Mouse (Mus musculus): ENCODE measurements around the gene Ikbip. TPM values are rescaled to one million over a fixed set of nuclear protein-coding genes. Genes with fewer than 3 reads are reported as not detected.

Gene Ikbip
- total RNA-seq, 1 experiment = 28.1 TPM

- H3K4me1 ChIP-seq (ENCODE audit: control insufficient read depth in 2 of 2, insufficient read depth in 2 of 2, low read length in 2 of 2, poor library complexity in 1 of 2) = peaks cover 0 to 7% of the 10 kb centered on the region in 2 experiments; a peak in 2 of 4 replicates
- no peak for TF ChIP-seq ZC3H11A (IDR thresholded peaks at IDR 0.05; ENCODE audit: borderline replicate concordance, low read depth, low read length)
- no peak for TF ChIP-seq ZNF384 (IDR thresholded peaks at IDR 0.05; ENCODE audit: low read depth, low read length)
- TF ChIP-seq MAFK (IDR thresholded peaks at IDR 0.05; ENCODE audit: insufficient read depth, low read depth, low read length) = no peak
- no peak for TF ChIP-seq CHD2 (IDR thresholded peaks at IDR 0.05; ENCODE audit: low read depth, low read length)
- TF ChIP-seq HCFC1 (IDR thresholded peaks at IDR 0.05; ENCODE audit: borderline replicate concordance, insufficient read depth, low read length) = no peak
- no peak overlapping the region for H3K27ac ChIP-seq (ENCODE audit: insufficient read depth, low read depth, low read length, poor library complexity, severe bottlenecking)
- no peaks in the 10 kb centered on the region for H3K36me3 ChIP-seq (ENCODE audit: control insufficient read depth, insufficient read depth, low read length, poor library complexity, severe bottlenecking)
- H3K4me3 ChIP-seq (ENCODE audit: insufficient read depth in 1 of 2, low read depth in 1 of 2, low read length in 2 of 2, poor library complexity in 1 of 2, severe bottlenecking in 1 of 2) = no peak overlapping the region
- H3K9ac ChIP-seq (ENCODE audit: insufficient read depth, low read depth, low read length, poor library complexity, severe bottlenecking) = no peak overlapping the region
- in situ Hi-C loops (cut with MboI; ENCODE audit: low sequenced_read_pairs in 2 of 2, unreplicated experiment in 2 of 2) = no loop called here
- no peak for DNase-seq (ENCODE audit: low read depth, low spot score)
- no peaks in the 10 kb centered on the region for H3K9me3 ChIP-seq (ENCODE audit: control insufficient read depth, insufficient read depth, low read depth, low read length)
Measured at GRCm38 (mm10) chr10:91139148-91139766, 56.5 kb downstream of the Ikbip start.

- DNase-seq (ENCODE audit: low read depth, low spot score) = no peak
- in situ Hi-C loops (cut with MboI; ENCODE audit: low sequenced_read_pairs in 2 of 2, unreplicated experiment in 2 of 2) = no loop called here
- TF ChIP-seq ZC3H11A (IDR thresholded peaks at IDR 0.05; ENCODE audit: borderline replicate concordance, low read depth, low read length) (no peak), MAFK (IDR thresholded peaks at IDR 0.05; ENCODE audit: insufficient read depth, low read depth, low read length) (no peak), CHD2 (IDR thresholded peaks at IDR 0.05; ENCODE audit: low read depth, low read length) (no peak)
- Histone ChIP-seq H3K9ac (ENCODE audit: insufficient read depth, low read depth, low read length, poor library complexity, severe bottlenecking) (no peak overlapping the region), H3K4me1 (ENCODE audit: control insufficient read depth in 2 of 2, insufficient read depth in 2 of 2, low read length in 2 of 2, poor library complexity in 1 of 2) (peaks cover 0 to 7% of the 10 kb centered on the region in 2 experiments; a peak in 2 of 4 replicates), H3K36me3 (ENCODE audit: control insufficient read depth, insufficient read depth, low read length, poor library complexity, severe bottlenecking) (peaks cover 7% of the 10 kb centered on the region), H3K9me3 (ENCODE audit: control insufficient read depth, insufficient read depth, low read depth, low read length) (no peaks in the 10 kb centered on the region), H3K4me3 (ENCODE audit: insufficient read depth in 1 of 2, low read depth in 1 of 2, low read length in 2 of 2, poor library complexity in 1 of 2, severe bottlenecking in 1 of 2) (no peak overlapping the region), H3K27ac (ENCODE audit: insufficient read depth, low read depth, low read length, poor library complexity, severe bottlenecking) (no peak overlapping the region)
Measured at GRCm38 (mm10) chr10:91141564-91141963, 58.8 kb downstream of the Ikbip start.

GRCm38 (mm10) chr10:91142654-91143191, 60.0 kb downstream of the Ikbip start:
- Histone ChIP-seq H3K27ac (ENCODE audit: insufficient read depth, low read depth, low read length, poor library complexity, severe bottlenecking) (no peak overlapping the region), H3K9ac (ENCODE audit: insufficient read depth, low read depth, low read length, poor library complexity, severe bottlenecking) (no peak overlapping the region), H3K4me3 (ENCODE audit: insufficient read depth in 1 of 2, low read depth in 1 of 2, low read length in 2 of 2, poor library complexity in 1 of 2, severe bottlenecking in 1 of 2) (no peak overlapping the region), H3K4me1 (ENCODE audit: control insufficient read depth in 2 of 2, insufficient read depth in 2 of 2, low read length in 2 of 2, poor library complexity in 1 of 2) (peaks cover 0 to 6% of the 10 kb centered on the region in 2 experiments; a peak in 1 of 4 replicates), H3K9me3 (ENCODE audit: control insufficient read depth, insufficient read depth, low read depth, low read length) (no peaks in the 10 kb centered on the region), H3K36me3 (ENCODE audit: control insufficient read depth, insufficient read depth, low read length, poor library complexity, severe bottlenecking) (peaks cover 11% of the 10 kb centered on the region)
- in situ Hi-C loops (cut with MboI; ENCODE audit: low sequenced_read_pairs in 2 of 2, unreplicated experiment in 2 of 2) = no loop called here
- TF ChIP-seq CHD2 (IDR thresholded peaks at IDR 0.05; ENCODE audit: low read depth, low read length) = no peak
- no peak for DNase-seq (ENCODE audit: low read depth, low spot score)

GRCm38 (mm10) chr10:91143313-91144230, 60.8 kb downstream of the Ikbip start:
- H3K4me1 ChIP-seq (ENCODE audit: control insufficient read depth in 2 of 2, insufficient read depth in 2 of 2, low read length in 2 of 2, poor library complexity in 1 of 2) = peaks cover 0 to 6% of the 10 kb centered on the region in 2 experiments; a peak in 1 of 4 replicates
- DNase-seq (ENCODE audit: low read depth, low spot score) = no peak
- in situ Hi-C loops (cut with MboI; ENCODE audit: low sequenced_read_pairs in 2 of 2, unreplicated experiment in 2 of 2) = no loop called here
- H3K36me3 ChIP-seq (ENCODE audit: control insufficient read depth, insufficient read depth, low read length, poor library complexity, severe bottlenecking) = peaks cover 12% of the 10 kb centered on the region
- TF ChIP-seq ZNF384 (IDR thresholded peaks at IDR 0.05; ENCODE audit: low read depth, low read length) (peak; percentile 73), CHD2 (IDR thresholded peaks at IDR 0.05; ENCODE audit: low read depth, low read length) (no peak)
- H3K9ac ChIP-seq (ENCODE audit: insufficient read depth, low read depth, low read length, poor library complexity, severe bottlenecking) = no peak overlapping the region; the same call in 1 of the 2 replicates
- no peak overlapping the region for H3K27ac ChIP-seq (ENCODE audit: insufficient read depth, low read depth, low read length, poor library complexity, severe bottlenecking)
- no peak overlapping the region for H3K4me3 ChIP-seq (ENCODE audit: insufficient read depth in 1 of 2, low read depth in 1 of 2, low read length in 2 of 2, poor library complexity in 1 of 2, severe bottlenecking in 1 of 2)
- H3K9me3 ChIP-seq (ENCODE audit: control insufficient read depth, insufficient read depth, low read depth, low read length) = no peaks in the 10 kb centered on the region

Measured in ES-E14 (cell line).